Mouse (Mus musculus) adrenal gland, postnatal 25 days (tissue): ENCODE results near the gene Pabpn1l. TPM values are rescaled to one million over a fixed set of nuclear protein-coding genes. Genes with fewer than 3 reads are reported as not detected.

Source experiments
- DNase-seq: peaks from one replicate; pipeline ENCODE4 v3.0.0; 2021; ENCODE audit warnings: mixed read lengths
- total RNA-seq: library from RNA; stranded (reverse); gene quantifications from 2 replicates; pipeline ENCODE4 v1.2.3, GENCODE M21; 2021

The Pabpn1l gene
- total RNA-seq, 1 experiment from 2014 or later: not detected

GRCm38 (mm10) chr8:122616181-122616905, 6.2 kb downstream of the Pabpn1l start:
- DNase-seq: no peak

GRCm38 (mm10) chr8:122611295-122612133, 11.0 kb downstream of the Pabpn1l start, which contains the start of the genes Galns and Trappc2l:
Gene Galns, minus strand, starts transcription at chr8:122611463.
Gene Trappc2l, plus strand, starts transcription at chr8:122611640.
- peak; percentile 93 for DNase-seq

- no peak for DNase-seq
These were observed 11.8 kb downstream of the Pabpn1l start for GRCm38 (mm10) chr8:122610612-122611277.

- DNase-seq: no peak
These were observed 12.3 kb downstream of the Pabpn1l start for GRCm38 (mm10) chr8:122610209-122610608.

DNA sequence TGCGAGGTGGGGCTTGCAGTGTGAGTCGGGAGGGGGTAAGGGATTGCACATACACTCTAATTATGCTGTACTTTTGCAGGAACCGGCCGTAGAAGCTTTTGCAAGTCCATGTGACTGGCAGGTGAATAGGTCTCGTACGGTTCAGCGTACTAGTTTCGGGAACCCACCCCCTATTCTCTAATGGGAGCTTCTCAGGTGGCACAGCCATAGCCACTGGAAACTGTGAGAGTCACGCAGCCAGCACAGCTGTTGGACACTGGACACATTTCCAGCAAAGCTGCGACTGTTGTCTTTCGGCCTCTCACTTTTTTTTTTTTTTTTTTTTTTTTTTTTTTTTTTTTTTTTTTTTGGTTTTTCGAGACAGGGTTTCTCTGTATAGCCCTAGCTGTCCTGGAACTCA, 15.7 kb downstream of the Pabpn1l start:
- DNase-seq: no peak

DNA sequence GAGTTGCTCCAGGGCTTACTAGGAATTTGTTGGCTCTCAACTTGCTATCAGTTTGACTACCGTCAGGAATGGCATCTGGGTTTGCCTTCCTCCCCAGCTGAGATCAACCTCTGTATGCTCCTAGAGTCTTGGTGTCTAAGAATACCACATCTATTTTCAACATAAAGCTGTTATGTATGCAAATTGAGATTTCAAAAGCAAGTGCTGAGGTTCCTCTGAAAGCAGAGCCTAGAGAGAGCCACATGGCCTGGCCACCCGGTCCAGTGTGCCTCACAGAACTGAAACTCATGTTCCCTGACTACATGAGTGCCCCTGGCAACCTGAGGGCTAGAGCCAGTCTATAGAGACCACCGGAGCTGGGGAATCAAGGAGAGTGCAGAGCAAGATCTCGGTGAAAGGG, 17.2 kb downstream of the Pabpn1l start:
- DNase-seq: no peak

DNA sequence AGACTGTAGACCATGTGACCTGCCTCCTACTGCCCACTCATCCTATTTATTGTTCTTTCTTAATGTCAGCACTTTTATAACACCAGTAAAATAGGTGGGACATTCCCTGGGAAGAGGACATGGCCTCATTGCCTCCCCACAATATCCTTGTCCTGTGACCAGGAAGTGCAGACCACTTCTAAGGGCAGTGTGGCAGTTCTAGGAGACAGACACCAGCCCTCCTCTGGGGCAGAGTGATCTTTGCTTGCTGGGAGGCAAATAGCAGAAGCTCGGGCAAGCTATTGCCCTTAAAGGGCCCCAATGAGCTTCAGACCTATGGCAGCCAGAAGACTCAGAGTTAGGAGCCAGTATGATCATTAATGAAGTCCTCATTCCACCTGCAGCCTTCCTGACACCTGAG, 17.9 kb downstream of the Pabpn1l start:
- no peak for DNase-seq

DNA sequence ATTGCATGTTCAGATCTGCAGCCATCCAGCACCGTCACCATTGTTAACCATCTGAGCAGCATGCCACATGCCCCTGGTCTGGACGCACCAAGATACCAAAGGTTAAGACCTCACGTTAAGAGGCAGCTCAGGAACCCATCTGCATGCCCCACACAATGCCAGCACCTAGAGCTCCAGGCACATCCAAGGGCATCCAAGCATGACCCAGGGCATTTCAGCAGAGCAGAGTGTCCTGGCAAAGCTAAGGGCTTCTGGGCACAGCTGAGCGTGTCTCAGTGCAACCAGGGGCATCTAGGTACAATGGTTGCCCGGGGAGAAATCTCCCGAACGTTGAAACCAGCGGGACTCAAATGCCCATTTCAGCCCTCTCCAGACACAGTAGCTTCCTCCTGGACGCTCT, 21.9 kb downstream of the Pabpn1l start:
- DNase-seq: no peak

DNA sequence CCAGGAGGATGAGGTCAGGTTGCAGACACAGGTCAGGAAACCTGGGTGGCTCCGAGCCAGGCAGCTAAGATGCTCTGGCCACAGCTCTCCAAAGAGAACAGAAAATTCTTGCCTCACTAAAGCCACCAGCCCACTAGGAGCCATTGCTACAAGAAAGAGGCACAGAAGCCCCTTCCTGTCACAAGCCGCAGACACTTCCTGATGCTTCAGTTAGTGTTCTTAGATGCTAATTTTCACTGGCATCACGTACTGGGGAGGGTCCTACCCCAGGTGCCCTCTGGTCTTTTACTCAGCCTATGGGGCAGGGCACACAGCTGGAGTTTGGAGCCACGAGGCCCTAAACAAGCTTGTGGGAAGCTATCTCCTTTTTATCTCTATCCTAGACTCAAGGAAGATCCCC, 26.5 kb downstream of the Pabpn1l start:
- no peak for DNase-seq

DNA sequence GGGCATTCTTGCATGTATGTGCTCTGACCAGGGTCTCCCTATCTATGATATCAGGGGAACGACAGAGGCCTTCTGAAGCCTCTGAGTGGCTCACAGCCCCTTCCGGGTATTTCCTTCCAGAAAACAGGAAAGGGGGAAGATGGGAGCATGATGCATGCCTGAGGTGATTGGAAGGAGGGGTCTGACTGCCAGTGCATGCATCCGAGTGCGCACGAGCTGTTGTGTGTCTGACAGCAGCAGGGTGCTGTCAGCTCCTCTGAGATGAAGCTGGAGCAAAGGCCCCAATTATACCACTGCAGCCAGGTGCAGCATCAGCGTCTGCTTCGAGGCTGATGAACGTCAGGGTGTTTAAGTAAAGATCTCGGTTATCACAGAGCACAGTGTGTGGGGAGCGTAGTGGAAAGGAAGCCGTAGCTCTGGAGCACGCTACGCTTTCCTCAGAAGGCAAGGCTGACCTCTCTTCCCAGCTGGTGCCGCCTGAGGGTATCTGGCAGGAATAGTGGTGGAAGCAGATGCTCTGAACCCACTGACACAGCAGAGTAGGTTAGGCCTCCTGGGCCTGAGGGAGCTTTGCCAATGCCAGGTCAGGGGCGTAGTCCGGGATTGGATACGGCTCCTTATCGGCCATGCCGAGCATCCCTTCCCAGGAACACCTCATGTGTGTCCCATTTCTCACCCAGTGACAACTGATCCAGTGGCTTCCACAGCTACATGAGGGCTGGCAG, 28.6 kb downstream of the Pabpn1l start:
- DNase-seq: no peak

DNA sequence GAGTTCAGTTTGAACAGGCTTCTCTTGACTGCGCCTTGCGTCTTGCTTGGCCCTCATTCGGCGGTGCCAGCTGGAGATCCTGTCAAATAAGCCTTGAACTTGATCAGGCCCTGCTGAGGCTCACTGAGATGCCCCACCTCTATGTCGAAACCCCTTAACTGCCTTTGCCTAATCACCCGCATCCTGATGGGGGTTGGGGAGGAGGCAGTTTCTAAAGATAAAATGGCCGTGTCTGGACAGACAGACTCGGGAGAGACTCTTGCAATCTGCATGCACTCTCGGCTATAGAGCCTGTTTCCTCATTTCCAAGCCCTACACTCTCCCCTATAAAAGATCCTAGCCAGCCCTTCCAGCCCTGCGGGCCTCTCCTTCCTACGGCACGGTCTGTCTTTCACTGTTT, 29.3 kb downstream of the Pabpn1l start:
- DNase-seq: no peak

DNA sequence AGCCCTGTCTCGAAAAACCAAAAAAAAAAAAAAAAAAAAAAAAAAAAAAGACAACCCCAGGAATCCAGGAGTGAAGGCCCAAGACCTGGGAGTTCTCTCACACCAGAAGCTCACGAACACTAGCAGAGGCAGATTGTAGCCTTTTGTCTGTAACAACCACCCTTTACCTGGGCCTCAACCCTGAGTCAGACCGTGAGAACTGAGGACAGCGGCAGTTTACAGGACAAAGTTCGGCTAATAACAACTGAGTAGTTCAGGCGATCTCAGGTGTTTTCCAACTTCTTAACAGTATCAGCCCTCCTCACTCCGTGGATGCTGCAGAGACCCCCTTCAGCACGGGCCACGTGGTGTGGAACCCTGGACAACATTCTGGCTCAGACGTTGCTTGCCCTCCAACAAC, 35.8 kb downstream of the Pabpn1l start:
- no peak for DNase-seq

DNA sequence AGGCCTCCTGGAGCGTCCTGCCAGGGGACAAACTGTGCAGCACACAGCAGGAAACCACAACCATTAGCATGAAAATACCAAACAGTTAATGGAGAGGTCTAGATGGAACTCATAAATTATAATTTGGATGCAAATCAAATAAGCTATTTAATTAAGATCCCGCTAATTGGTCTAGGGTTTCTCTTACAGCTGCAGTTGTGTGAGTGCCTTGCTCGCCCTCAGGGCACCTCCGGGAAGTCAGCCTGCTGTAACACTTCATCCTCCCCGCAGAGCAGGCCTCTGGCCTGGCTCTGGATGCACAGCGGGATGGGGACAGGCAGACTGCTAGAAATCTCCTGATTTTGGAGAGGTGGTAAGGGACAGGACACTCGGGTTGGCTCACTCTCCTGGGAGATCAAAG, 36.4 kb downstream of the Pabpn1l start:
- no peak for DNase-seq

- no peak for DNase-seq
These were observed 37.1 kb downstream of the Pabpn1l start for GRCm38 (mm10) chr8:122585411-122585891.

- no peak for DNase-seq
These were observed 37.6 kb downstream of the Pabpn1l start for GRCm38 (mm10) chr8:122584981-122585380.

DNA sequence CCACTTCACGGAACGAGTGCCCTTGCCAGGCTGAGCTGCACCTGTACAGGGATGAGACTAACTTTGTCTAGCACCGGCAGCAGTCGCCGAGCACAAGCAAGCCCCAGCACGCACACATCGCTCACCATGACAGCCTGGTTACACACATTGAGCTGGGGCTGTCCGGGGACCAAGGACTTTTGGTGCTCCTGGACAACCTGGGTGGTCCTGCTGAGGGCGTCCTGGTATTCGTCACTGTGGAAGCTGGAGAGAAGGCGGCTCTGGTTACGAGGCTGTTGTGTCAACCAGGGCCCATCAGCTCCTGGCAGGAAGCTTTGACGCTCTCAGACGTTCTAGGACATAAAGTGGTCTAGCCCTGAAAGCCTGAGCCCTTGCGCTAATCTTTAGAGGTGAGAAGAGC, 41.6 kb downstream of the Pabpn1l start:
- DNase-seq: no peak

DNA sequence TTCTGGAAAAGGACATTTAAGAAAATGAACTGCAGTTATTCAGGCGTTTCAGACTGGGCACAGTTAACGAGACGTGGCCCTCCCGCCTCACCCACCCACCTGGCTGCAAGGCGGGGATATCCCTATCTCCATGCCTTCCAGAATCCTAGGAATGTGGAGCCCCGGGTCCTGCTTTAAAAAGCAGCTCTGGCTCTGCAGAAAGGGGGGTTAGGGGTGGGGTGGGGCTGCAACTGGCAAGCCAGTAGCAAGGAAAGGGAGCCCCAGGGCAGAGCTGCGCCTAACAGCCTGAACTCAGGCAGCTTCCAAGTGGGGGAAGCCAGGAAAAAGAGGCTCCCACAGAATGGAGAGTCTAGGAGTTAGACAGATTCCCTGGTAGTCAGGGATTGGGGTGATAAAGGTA, 43.3 kb downstream of the Pabpn1l start:
- DNase-seq: no peak

- DNase-seq: no peak
These were observed 45.4 kb downstream of the Pabpn1l start for GRCm38 (mm10) chr8:122577116-122577515.

- DNase-seq: peak; percentile 95
These were observed 45.9 kb downstream of the Pabpn1l start, which contains the start of gene Aprt for GRCm38 (mm10) chr8:122576648-122577022. Gene Aprt, minus strand, starts transcription at chr8:122576909.

GRCm38 (mm10) chr8:122575735-122576647, 46.5 kb downstream of the Pabpn1l start:
- no peak for DNase-seq

- DNase-seq: no peak
These were observed 47.3 kb downstream of the Pabpn1l start for GRCm38 (mm10) chr8:122575286-122575685.
